ENCODE assay signal across 24 mouse cellular contexts in the genomic region with DNA sequence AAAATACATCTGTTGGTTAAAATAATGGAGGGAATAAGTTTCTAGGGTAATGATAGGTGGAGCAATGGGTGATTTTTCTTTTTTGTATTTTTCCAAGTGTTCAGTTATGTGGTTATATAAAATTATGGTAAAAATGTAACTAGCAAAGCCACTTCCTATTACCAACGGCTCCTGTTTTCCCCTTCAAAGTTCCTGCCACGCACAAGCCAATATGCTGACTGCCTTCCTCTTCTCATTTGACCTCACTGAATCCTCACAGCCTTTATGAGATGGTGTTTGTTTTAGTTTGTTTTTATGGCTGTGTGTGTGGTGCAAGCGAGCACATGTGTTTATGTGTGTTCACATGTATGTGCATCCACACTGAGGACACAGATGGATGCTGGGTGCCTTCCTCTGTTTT.
"Had no signal": no experiment of that assay in that cellular context is flagged by ENCODE, and none has a peak within 500 bp of the region (broad histone marks: within the 10 kb centered on the region; RNA-seq: fewer than 3 reads in every experiment).

No protein-coding gene starts in this region.

- H3K4me3 ChIP-seq: kidney, embryonic 15.5 days; layer of hippocampus, adult 2 months; limb, embryonic 10.5 days; limb, embryonic 13.5 days; megakaryocyte, embryonic 14.5 days; midbrain, embryonic 10.5 days; midbrain, embryonic 13.5 days; myocyte; neural tube, embryonic 13.5 days had no signal

- H3K27me3 ChIP-seq: megakaryocyte, embryonic 14.5 days; midbrain, embryonic 13.5 days; neural tube, embryonic 13.5 days had no signal

- H3K27ac ChIP-seq: kidney, embryonic 15.5 days; layer of hippocampus, adult 2 months; limb, embryonic 10.5 days; limb, embryonic 13.5 days; midbrain, embryonic 10.5 days; midbrain, embryonic 13.5 days; neural tube, embryonic 13.5 days; stomach, postnatal 0 days had no signal

- H3K9me3 ChIP-seq: kidney, embryonic 15.5 days; limb, embryonic 10.5 days; limb, embryonic 13.5 days; megakaryocyte, embryonic 14.5 days; midbrain, embryonic 10.5 days; midbrain, embryonic 13.5 days; neural tube, embryonic 13.5 days had no signal

- H3K4me2 ChIP-seq: kidney, embryonic 15.5 days; limb, embryonic 13.5 days; midbrain, embryonic 13.5 days; neural tube, embryonic 13.5 days had no signal

- H3K36me3 ChIP-seq: kidney, embryonic 15.5 days; limb, embryonic 10.5 days; limb, embryonic 13.5 days; midbrain, embryonic 10.5 days; midbrain, embryonic 13.5 days; neural tube, embryonic 13.5 days had no signal

- ATAC-seq: midbrain, embryonic 13.5 days; midbrain, embryonic 16.5 days had no signal

- H3K9ac ChIP-seq: kidney, embryonic 15.5 days; limb, embryonic 13.5 days; midbrain, embryonic 13.5 days; neural tube, embryonic 13.5 days had no signal

- DNase-seq: kidney, adult 11 months; kidney, adult 8-10 months; kidney, postnatal 14 days; kidney, postnatal 4 days; layer of hippocampus, adult 9-11 months; lung, adult 2 months; lung, postnatal 14 days; lung, postnatal 4 days; right cerebral cortex, postnatal 14 days; right cerebral cortex, postnatal 4 days; thymus, adult 2 months; thymus, postnatal 14 days; thymus, postnatal 4 days had no signal
